Mouse (Mus musculus): ENCODE measurements at regions not wholly inside any gene's neighbourhood (a gene's known extent, or its start where the extent isn't known, plus 50 kb on each side); places are given as distances from the start of the nearest gene placed in this dataset.
A peak's percentile ranks its signal among the peaks of the same experiment; 100 is the strongest.

DNA sequence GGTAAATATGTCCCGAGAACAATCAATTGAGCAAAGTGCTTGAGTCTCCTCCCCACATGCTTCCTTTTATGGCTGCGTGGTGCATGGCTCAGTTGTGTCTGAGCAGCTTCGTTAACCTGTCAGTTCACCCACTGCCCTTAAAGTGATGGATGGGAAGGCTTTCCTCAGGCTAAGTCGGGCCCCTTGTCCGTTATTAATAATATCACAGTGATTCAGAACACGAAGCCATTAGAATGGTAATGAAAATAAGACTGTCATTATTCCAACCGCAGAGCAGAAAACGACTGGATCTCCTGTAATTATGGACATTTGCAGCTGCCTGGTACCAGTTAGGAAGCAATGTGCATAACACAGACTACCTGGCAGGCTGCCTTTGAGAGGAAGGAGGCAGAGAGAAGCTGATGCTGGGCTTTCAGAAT, 375.9 kb downstream of the Med10 start:
- peak; percentile 75; the same call in 1 of the 2 replicates for ATAC-seq (ENCODE audit: low FRiP score, low read depth)
- Histone ChIP-seq H3K4me2 (replicated peaks) (no peak overlapping the region), H3K27me3 (no peaks in the 10 kb centered on the region), H3K36me3 (no peaks in the 10 kb centered on the region), H3K9me3 (no peaks in the 10 kb centered on the region), H3K9ac (no peak overlapping the region), H3K27ac (no peak overlapping the region), H3K4me3 (no peak overlapping the region), H3K4me1 (peaks cover 7% of the 10 kb centered on the region; the same call in 1 of the 2 replicates)
- WGBS = 9% methylated on average over 8 of the region's 8 CpGs

DNA sequence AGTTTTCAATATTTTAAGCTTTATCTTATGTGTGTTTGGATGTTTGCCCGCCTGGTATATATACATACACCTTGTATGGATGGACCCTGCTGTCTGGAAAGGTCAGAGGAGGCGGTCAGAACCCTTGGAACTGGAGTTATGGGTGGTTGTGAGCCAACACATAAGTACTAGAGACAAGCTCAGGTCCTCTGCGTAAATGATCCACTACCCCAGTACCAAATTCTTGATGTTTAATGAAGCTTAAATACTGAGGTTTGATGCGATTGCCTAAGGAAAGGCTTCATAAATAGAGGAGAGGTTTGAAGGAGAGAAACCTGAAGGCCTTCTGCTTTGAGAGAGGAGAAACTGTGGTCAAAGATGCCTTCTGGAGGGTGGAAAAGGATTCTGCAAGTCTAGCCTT, 388.8 kb downstream of the Med10 start:
- Histone ChIP-seq H3K4me3 (no peak overlapping the region), H3K4me1 (no peaks in the 10 kb centered on the region), H3K27ac (no peak overlapping the region), H3K27me3 (no peaks in the 10 kb centered on the region), H3K9me3 (no peaks in the 10 kb centered on the region), H3K9ac (no peak overlapping the region), H3K4me2 (replicated peaks) (no peak overlapping the region), H3K36me3 (no peaks in the 10 kb centered on the region)
- ATAC-seq (ENCODE audit: low FRiP score, low read depth) = no peak
- WGBS = 89% methylated on average over 4 of the region's 4 CpGs

DNA sequence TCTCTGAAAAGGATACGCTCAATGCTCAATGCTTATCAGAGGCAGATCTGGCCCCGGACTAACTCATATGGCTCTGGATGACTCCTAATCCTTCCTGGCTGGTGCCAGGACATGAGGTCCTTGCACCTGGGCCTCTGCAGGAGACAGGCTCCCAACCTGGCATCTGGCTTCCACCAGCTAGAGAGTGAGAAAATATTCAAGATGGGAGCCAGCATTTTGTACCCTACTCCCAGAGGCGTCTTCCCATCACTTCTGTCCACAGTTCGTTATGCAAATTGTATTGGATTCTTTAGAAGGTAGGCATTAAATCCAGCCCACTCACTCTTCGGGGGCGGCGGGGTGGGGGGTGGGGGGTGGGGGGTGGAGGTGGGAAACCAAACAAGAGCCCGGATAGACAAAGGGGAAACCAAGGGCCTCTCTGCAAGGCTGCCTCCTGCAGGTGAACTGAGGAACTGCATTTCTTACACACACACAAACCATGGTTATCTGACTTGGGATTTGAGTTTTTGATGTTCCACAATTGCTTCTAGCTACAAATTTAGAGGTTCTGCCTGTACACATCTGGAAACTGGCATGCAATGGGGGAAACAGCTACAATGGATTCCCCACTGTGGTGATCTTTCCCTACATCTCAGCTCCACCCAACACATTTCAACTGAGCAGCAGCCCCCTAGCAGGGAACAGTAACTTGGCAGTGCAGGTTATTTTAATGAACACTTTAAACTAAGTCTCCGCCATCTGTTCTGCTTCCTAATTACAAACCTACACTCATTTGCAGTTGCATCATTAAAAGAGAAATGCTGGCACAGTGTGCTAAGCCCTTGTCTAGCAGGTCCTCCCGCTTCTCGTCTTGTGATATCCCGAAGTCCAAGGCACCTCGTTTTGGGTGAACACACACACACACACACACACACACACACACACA, 390.2 kb downstream of the Med10 start:
- WGBS = 63% methylated on average over 13 of the region's 13 CpGs
- no peak overlapping the region for H3K4me2 ChIP-seq (replicated peaks)
- no peaks in the 10 kb centered on the region for H3K36me3 ChIP-seq
- ATAC-seq (ENCODE audit: low FRiP score, low read depth) = no peak
- H3K4me3 ChIP-seq = no peak overlapping the region
- H3K27me3 ChIP-seq = no peaks in the 10 kb centered on the region
- H3K27ac ChIP-seq = no peak overlapping the region
- no peaks in the 10 kb centered on the region for H3K4me1 ChIP-seq
- no peak overlapping the region for H3K9ac ChIP-seq
- H3K9me3 ChIP-seq = no peaks in the 10 kb centered on the region

DNA sequence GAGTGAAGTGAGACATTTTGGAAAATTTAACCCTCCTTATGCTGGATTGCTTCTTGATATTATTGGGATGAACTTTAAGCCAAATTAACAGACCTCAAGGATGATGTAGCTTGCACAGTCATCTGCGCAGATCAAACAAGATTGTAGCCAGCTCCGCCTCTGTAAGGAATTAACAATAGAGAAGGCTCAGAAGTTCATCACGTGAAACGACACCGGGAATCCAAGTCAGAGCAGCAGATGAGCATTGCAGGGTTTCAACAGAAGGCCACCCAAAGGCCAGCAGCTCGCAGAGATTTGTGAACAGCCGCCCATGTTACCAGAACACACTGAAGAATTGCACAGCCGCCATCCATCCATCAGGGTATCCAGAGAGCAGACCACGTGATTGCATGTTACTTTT, 391.1 kb downstream of the Med10 start:
- Histone ChIP-seq H3K9ac (no peak overlapping the region), H3K4me2 (replicated peaks) (no peak overlapping the region), H3K4me3 (no peak overlapping the region), H3K27me3 (no peaks in the 10 kb centered on the region), H3K27ac (no peak overlapping the region), H3K36me3 (no peaks in the 10 kb centered on the region), H3K4me1 (no peaks in the 10 kb centered on the region), H3K9me3 (no peaks in the 10 kb centered on the region)
- 83% methylated on average over 9 of the region's 9 CpGs for WGBS
- no peak for ATAC-seq (ENCODE audit: low FRiP score, low read depth)

DNA sequence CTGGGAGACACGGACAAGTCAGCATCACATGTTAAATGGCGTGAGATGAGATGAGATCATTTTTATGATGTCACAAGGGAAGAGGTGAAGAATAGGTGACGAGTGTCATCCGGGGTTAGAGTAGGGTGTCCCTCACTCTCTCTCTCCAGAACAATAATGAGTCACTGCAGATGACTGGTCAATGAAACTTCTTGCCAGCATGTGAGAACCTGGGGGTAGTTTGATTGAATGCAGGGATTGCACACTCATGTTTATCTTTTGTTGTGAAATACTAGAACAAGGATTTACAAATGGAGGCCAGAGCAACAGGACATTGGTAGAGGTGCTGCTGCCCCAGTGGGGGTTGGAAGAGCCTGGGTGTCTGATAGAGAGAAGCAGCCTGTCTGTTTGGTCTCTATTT, 393.7 kb downstream of the Med10 start:
- no peak overlapping the region for H3K4me3 ChIP-seq
- no peaks in the 10 kb centered on the region for H3K27me3 ChIP-seq
- H3K4me1 ChIP-seq = no peaks in the 10 kb centered on the region
- no peak overlapping the region for H3K4me2 ChIP-seq (replicated peaks)
- no peak overlapping the region for H3K9ac ChIP-seq
- no peak for ATAC-seq (ENCODE audit: low FRiP score, low read depth)
- H3K36me3 ChIP-seq = no peaks in the 10 kb centered on the region
- H3K27ac ChIP-seq = no peak overlapping the region
- WGBS = 90% methylated on average over 4 of the region's 4 CpGs
- no peaks in the 10 kb centered on the region for H3K9me3 ChIP-seq

DNA sequence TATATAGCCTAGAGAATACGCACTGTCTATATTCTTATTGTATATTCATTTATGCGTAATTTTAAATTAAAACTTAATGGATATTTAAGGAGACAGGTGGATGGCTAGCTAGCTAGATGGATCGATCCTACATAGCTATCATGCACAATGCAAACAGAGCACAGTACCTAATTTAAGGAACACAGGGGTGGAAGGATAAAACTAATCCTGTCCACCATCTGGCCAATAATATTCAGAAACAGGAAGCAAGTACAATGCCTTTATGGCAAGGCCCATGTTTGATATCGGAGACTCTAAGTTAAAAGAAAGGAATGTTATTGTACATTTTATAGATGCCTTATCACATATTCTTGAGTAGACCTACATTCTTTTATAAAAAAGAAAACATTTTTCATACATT, 396.4 kb downstream of the Med10 start:
- Histone ChIP-seq H3K27ac (no peak overlapping the region), H3K4me3 (no peak overlapping the region), H3K27me3 (no peaks in the 10 kb centered on the region), H3K9ac (no peak overlapping the region), H3K4me2 (replicated peaks) (no peak overlapping the region), H3K36me3 (no peaks in the 10 kb centered on the region), H3K4me1 (no peaks in the 10 kb centered on the region), H3K9me3 (no peaks in the 10 kb centered on the region)
- WGBS = 78% methylated on average over 4 of the region's 4 CpGs
- ATAC-seq (ENCODE audit: low FRiP score, low read depth) = no peak

DNA sequence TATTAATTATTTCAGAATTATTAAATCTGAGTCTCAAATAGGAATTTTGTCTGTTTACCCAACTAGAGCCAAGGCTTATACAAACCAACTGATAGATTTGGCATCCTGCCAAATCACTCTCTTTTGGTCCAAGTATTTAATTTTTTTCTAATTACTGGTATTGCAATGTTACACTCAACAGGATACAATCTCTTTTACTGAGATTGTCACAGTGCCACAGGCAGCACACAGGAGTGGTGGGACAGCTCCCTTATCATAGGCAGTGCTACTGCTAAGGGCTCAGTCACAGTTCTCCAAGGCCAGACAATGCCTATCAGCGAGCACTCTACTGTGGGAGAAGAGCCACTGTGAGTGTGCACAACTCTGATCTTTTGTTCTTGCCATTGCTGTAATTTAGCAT, 396.9 kb downstream of the Med10 start:
- Histone ChIP-seq H3K4me1 (no peaks in the 10 kb centered on the region), H3K9ac (no peak overlapping the region), H3K36me3 (no peaks in the 10 kb centered on the region), H3K9me3 (no peaks in the 10 kb centered on the region), H3K4me3 (no peak overlapping the region), H3K27ac (no peak overlapping the region), H3K27me3 (no peaks in the 10 kb centered on the region), H3K4me2 (replicated peaks) (no peak overlapping the region)
- no peak for ATAC-seq (ENCODE audit: low FRiP score, low read depth)
- 85% methylated on average over 1 of the region's 1 CpGs for WGBS

DNA sequence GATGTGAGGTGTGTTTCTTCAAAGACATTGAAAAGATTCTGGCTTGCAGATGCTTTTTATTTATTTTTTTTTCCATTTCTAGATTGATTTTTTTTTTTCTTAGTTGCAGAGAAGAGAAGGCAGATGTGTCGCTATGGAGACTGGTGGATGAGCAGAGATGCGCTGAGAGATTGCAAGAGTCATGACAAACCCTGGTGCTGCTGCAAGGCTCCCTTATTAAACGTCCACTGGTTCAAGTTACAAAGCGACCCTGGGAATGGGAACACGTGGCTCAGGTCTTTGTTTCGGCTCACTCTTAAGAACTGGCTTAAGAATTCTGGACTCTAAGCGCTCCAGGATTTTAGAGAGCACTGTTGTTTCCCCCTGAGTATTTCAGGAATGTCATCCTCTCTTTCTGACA, 403.1 kb downstream of the Med10 start:
- H3K9ac ChIP-seq = no peak overlapping the region
- no peak overlapping the region for H3K4me2 ChIP-seq (replicated peaks)
- no peak for ATAC-seq (ENCODE audit: low FRiP score, low read depth)
- no peaks in the 10 kb centered on the region for H3K27me3 ChIP-seq
- H3K4me3 ChIP-seq = no peak overlapping the region
- no peaks in the 10 kb centered on the region for H3K4me1 ChIP-seq
- H3K9me3 ChIP-seq = no peaks in the 10 kb centered on the region
- no peak overlapping the region for H3K27ac ChIP-seq
- no peaks in the 10 kb centered on the region for H3K36me3 ChIP-seq
- 45% methylated on average over 7 of the region's 7 CpGs for WGBS

DNA sequence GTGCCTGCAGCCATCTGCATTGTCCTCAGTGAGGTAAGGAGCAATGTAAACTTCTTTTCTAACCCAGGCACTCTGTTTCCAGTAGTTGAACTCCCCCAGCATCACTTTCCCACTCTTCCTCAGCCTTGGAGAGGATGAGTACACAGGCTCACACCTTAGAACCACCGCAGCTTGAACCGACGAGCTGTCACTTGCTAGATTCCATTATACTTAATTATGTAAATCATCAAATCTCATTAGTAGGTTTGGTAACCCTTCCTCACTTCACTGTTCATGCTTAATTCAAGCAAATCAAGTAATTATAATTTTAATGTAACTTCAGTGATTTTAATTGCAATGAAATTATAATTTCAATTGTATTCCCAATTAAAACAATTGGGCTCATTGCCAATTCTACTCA, 408.0 kb downstream of the Med10 start:
- no peaks in the 10 kb centered on the region for H3K36me3 ChIP-seq
- H3K4me3 ChIP-seq = no peak overlapping the region
- H3K4me1 ChIP-seq = peaks cover 8% of the 10 kb centered on the region; the same call in 1 of the 2 replicates
- no peak overlapping the region for H3K27ac ChIP-seq
- no peak for ATAC-seq (ENCODE audit: low FRiP score, low read depth)
- no peak overlapping the region for H3K4me2 ChIP-seq (replicated peaks)
- 82% methylated on average over 3 of the region's 3 CpGs for WGBS
- H3K27me3 ChIP-seq = no peaks in the 10 kb centered on the region
- H3K9me3 ChIP-seq = no peaks in the 10 kb centered on the region
- no peak overlapping the region for H3K9ac ChIP-seq

DNA sequence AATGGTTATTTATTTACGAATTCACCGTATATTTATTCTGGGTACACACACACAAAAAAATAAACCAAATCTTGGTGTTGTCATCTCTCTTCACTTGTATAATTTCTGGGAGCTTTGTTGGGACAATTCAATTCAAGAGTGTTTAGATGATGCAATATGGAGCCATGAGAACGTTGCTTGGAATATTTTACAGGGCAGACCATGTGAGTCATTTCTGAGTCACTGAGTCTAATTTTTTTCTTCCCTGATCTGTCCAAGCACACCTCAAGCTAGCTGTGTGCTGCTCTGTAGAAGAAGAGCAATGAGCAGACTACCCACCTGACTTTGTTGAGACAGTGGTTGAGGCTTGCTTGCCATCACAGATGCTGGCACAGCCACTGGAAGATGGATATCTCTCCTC, 410.8 kb downstream of the Med10 start:
- whole genome bisulfite sequencing = 84% methylated on average over 3 of the region's 3 CpGs
- H3K4me2 ChIP-seq (replicated peaks) = no peak overlapping the region
- H3K4me3 ChIP-seq = no peak overlapping the region
- H3K27ac ChIP-seq = 0 out of 2 replicates have a peak overlapping the region, but pooled peaks have one; percentile 10
- no peak for ATAC-seq (ENCODE audit: low FRiP score, low read depth)
- no peaks in the 10 kb centered on the region for H3K9me3 ChIP-seq
- H3K36me3 ChIP-seq = no peaks in the 10 kb centered on the region
- no peak overlapping the region for H3K9ac ChIP-seq
- H3K4me1 ChIP-seq = peaks cover 8% of the 10 kb centered on the region; the same call in 1 of the 2 replicates
- H3K27me3 ChIP-seq = no peaks in the 10 kb centered on the region

DNA sequence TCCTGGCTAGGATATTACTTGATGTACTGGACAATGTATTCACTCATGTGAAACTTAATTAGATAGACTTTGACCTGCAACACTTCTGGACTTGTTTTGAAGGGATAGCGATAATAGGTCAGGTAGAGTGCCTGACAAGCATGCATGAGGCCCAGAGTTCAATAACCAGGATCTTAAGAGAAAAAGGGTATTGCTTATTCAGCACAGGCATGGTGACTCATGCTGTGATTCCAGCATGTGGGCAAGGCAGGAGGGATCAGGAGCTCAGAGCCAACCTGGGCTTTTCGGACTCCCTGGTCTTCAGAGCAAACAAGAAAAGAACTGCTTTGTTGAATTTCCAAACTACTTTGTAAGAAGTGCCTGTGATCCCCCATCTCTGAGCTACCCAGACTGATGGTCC, 411.4 kb downstream of the Med10 start:
- Histone ChIP-seq H3K36me3 (no peaks in the 10 kb centered on the region), H3K4me1 (peaks cover 8% of the 10 kb centered on the region; the same call in 1 of the 2 replicates), H3K27me3 (no peaks in the 10 kb centered on the region), H3K9me3 (no peaks in the 10 kb centered on the region), H3K4me2 (replicated peaks) (no peak overlapping the region), H3K27ac (no peak overlapping the region; the same call in 1 of the 2 replicates), H3K4me3 (no peak overlapping the region), H3K9ac (no peak overlapping the region)
- ATAC-seq (ENCODE audit: low FRiP score, low read depth) = no peak
- 61% methylated on average over 2 of the region's 2 CpGs for WGBS

DNA sequence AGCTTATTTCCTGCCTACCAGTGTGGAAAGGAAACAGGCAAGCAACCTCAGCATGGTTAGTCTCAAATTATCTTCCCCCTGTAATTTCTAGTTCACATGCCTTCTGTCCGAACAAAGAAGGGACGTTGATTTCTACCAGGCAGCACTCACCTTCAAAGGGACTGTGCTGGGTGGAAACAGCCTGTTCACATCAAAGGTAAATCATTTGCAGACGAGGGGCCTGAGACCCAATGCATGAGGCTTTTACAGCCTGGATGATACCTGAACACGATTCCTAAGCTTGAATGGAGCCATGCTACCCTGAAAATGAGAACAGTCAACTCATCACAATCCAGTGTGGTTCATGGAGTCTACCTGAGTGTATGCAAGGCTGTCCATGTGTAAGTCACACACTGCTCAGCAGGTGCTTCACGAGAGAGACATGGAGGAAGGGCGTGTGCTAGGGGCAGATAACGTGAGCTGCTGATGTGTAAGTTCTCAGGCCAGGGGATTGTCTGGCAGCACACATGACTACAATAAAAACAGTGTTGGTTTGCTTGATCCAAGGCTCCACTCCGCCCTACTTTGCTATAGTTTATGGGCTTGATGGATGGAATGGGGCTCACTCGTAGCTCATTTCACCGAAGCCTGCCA, 411.9 kb downstream of the Med10 start:
- 44% methylated on average over 10 of the region's 10 CpGs for WGBS
- Histone ChIP-seq H3K4me3 (no peak overlapping the region), H3K9ac (no peak overlapping the region), H3K9me3 (no peaks in the 10 kb centered on the region), H3K36me3 (no peaks in the 10 kb centered on the region), H3K4me2 (replicated peaks) (no peak overlapping the region), H3K27me3 (no peaks in the 10 kb centered on the region), H3K4me1 (peaks cover 8% of the 10 kb centered on the region; the same call in 1 of the 2 replicates), H3K27ac (peak overlapping the region; percentile 22; the same call in 1 of the 2 replicates)
- ATAC-seq (ENCODE audit: low FRiP score, low read depth) = peak; percentile 62
